Mouse (Mus musculus): Measurements from ENCODE around the gene Slc28a2.
A peak's percentile ranks its signal among the peaks of the same experiment; 100 is the strongest.
"Not testable (repeated sequence)": the region's sequence is repeated elsewhere in the genome, so short reads cannot be mapped to it uniquely, and the experiment has no call there.

Slc28a2 gene

GRCm38 (mm10) chr2:122467351-122468013, 41.2 kb downstream of the Slc28a2 start:
- peak; percentile 92 for DNase-seq (ENCODE audit: low read depth, low spot score)

- DNase-seq (ENCODE audit: low read depth, low spot score): no peak
These were observed 42.9 kb downstream of the Slc28a2 start for GRCm38 (mm10) chr2:122469221-122469620.

- no peak for DNase-seq (ENCODE audit: low read depth, low spot score)
These were observed 50.3 kb downstream of the Slc28a2 start for GRCm38 (mm10) chr2:122476585-122476984.

- not testable (repeated sequence) for DNase-seq (ENCODE audit: low read depth, low spot score)
These were observed 57.5 kb downstream of the Slc28a2 start for GRCm38 (mm10) chr2:122483787-122484186.

- no peak for DNase-seq (ENCODE audit: low read depth, low spot score)
These were observed 58.4 kb downstream of the Slc28a2 start, which contains the start of gene Gm14085 for GRCm38 (mm10) chr2:122484641-122485040. Gene Gm14085, plus strand, starts transcription at chr2:122484941.

GRCm38 (mm10) chr2:122485654-122486053, 59.4 kb downstream of the Slc28a2 start:
- DNase-seq (ENCODE audit: low read depth, low spot score): not testable (repeated sequence)

GRCm38 (mm10) chr2:122486122-122486521, 59.8 kb downstream of the Slc28a2 start:
- DNase-seq (ENCODE audit: low read depth, low spot score): not testable (repeated sequence)

- DNase-seq (ENCODE audit: low read depth, low spot score): no peak
These were observed 60.4 kb downstream of the Slc28a2 start for GRCm38 (mm10) chr2:122486674-122487073.
